Mouse (Mus musculus): ENCODE results near the gene Tmem62. TPM values are rescaled to one million over a fixed set of nuclear protein-coding genes. Genes with fewer than 3 reads are reported as not detected.

Gene Tmem62
- polyA plus RNA-seq, 1 experiment from 2014 or later = 4.6 TPM

DNA sequence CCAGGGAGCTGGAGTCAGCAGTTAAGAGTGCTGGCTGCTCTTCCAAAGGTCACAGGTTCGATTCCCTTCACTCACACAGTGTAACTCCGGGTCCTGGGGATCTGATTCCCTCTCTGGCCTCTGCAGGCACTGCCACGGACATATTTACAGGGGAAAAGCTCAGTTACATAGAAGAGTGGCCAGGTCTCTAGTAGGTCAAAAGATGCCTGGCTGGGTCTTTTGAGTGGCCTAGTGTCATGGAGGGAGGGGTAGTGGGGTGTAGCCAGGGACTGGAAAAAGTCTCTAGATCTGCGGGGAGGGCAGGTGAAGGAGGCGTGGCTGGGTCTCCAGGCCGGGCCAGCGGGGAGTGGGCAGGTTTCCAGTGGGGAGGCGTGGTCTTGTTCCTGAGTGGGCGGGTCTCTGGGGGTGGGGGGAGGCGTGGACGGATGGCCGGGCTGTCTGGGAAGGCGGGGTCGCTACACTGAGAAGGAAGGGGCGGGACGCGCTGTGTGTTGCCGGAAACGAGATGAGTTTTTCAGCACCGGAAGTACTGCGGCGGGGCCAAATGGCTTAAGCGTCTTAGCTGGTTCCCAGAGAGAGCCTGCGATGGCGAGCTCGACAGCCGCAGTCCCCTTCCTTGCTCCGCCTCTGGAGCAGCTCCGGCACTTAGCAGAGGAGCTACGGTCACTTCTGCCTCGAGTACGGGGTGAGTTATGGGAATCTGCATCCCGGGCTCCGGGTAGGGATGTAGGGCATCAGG, 31.3 kb downstream of the Tmem62 start, which contains the start of gene Ccndbp1:
TSS of gene Ccndbp1 (plus strand) at position 479 of the 739 bp plus-strand sequence.
- Histone ChIP-seq H3K9ac (ENCODE audit: low read length) (peak within 1 kb of the TSS; percentile 80), H3K27me3 (ENCODE audit: control insufficient read depth, insufficient read depth, low read depth, low read length) (no peaks in the 10 kb centered on the region), H3K4me2 (ENCODE audit: low read depth, low read length) (peak within 1 kb of the TSS; percentile 86), H3K4me3 (ENCODE audit: low read length) (peak within 1 kb of the TSS; percentile 92), H3K9me3 (ENCODE audit: control insufficient read depth, low read length) (no peaks in the 10 kb centered on the region), H3K4me1 (replicated peaks; ENCODE audit: control insufficient read depth, insufficient read depth, low read length) (peaks cover 9% of the 10 kb centered on the region), H3K27ac (ENCODE audit: low read length) (peak within 1 kb of the TSS; percentile 38; the same call in 1 of the 2 replicates), H3K36me3 (ENCODE audit: control insufficient read depth, insufficient read depth, low read length) (no peaks in the 10 kb centered on the region)
- ATAC-seq (ENCODE audit: low read depth) = peak; percentile 99
- WGBS = 2% methylated on average over 33 of the region's 34 CpGs

GRCm38 (mm10) chr2:121008664-121009007, 31.8 kb downstream of the Tmem62 start:
- peak overlapping the region; percentile 86 for H3K4me2 ChIP-seq (ENCODE audit: low read depth, low read length)
- H3K4me3 ChIP-seq (ENCODE audit: low read length) = peak overlapping the region; percentile 92
- no peaks in the 10 kb centered on the region for H3K9me3 ChIP-seq (ENCODE audit: control insufficient read depth, low read length)
- H3K36me3 ChIP-seq (ENCODE audit: control insufficient read depth, insufficient read depth, low read length) = no peaks in the 10 kb centered on the region
- under 1% methylated on average over 12 of the region's 12 CpGs for WGBS
- H3K27ac ChIP-seq (ENCODE audit: low read length) = peak overlapping the region; percentile 38; the same call in 1 of the 2 replicates
- peaks cover 9% of the 10 kb centered on the region for H3K4me1 ChIP-seq (replicated peaks; ENCODE audit: control insufficient read depth, insufficient read depth, low read length)
- no peaks in the 10 kb centered on the region for H3K27me3 ChIP-seq (ENCODE audit: control insufficient read depth, insufficient read depth, low read depth, low read length)
- peak overlapping the region; percentile 80 for H3K9ac ChIP-seq (ENCODE audit: low read length)
- peak; percentile 31 for ATAC-seq (ENCODE audit: low read depth)

GRCm38 (mm10) chr2:121009071-121009677, 32.4 kb downstream of the Tmem62 start:
- peaks cover 9% of the 10 kb centered on the region for H3K4me1 ChIP-seq (replicated peaks; ENCODE audit: control insufficient read depth, insufficient read depth, low read length)
- WGBS = 21% methylated on average over 5 of the region's 5 CpGs
- no peaks in the 10 kb centered on the region for H3K9me3 ChIP-seq (ENCODE audit: control insufficient read depth, low read length)
- no peaks in the 10 kb centered on the region for H3K36me3 ChIP-seq (ENCODE audit: control insufficient read depth, insufficient read depth, low read length)
- H3K9ac ChIP-seq (ENCODE audit: low read length) = peak overlapping the region; percentile 80
- H3K4me2 ChIP-seq (ENCODE audit: low read depth, low read length) = peak overlapping the region; percentile 86
- no peaks in the 10 kb centered on the region for H3K27me3 ChIP-seq (ENCODE audit: control insufficient read depth, insufficient read depth, low read depth, low read length)
- H3K27ac ChIP-seq (ENCODE audit: low read length) = no peak overlapping the region
- ATAC-seq (ENCODE audit: low read depth) = no peak
- peak overlapping the region; percentile 92 for H3K4me3 ChIP-seq (ENCODE audit: low read length)

DNA sequence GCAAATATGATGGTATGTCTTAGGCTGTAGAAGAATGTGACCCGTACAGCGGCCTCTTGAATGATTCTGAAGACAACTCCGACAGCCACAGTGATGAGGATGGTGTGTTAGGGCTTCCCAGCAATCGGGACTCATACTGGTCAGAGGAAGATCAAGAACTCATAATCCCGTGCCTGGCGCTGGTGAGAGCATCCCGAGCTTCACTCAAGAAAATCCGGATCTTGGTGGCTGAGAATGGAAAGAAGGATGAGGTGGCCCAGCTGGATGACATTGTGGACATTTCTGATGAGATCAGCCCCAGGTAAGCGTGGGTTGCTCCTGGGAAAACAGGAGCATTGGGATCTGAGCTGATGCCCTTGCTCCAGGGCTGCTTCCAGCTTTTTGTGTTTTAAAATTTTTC, 35.9 kb downstream of the Tmem62 start:
- H3K36me3 ChIP-seq (ENCODE audit: control insufficient read depth, insufficient read depth, low read length) = peaks cover 6% of the 10 kb centered on the region
- no peak overlapping the region for H3K4me3 ChIP-seq (ENCODE audit: low read length)
- WGBS = 87% methylated on average over 9 of the region's 9 CpGs
- ATAC-seq (ENCODE audit: low read depth) = no peak
- H3K27ac ChIP-seq (ENCODE audit: low read length) = no peak overlapping the region
- no peaks in the 10 kb centered on the region for H3K27me3 ChIP-seq (ENCODE audit: control insufficient read depth, insufficient read depth, low read depth, low read length)
- peaks cover 9% of the 10 kb centered on the region for H3K4me1 ChIP-seq (replicated peaks; ENCODE audit: control insufficient read depth, insufficient read depth, low read length)
- H3K9ac ChIP-seq (ENCODE audit: low read length) = no peak overlapping the region
- H3K9me3 ChIP-seq (ENCODE audit: control insufficient read depth, low read length) = no peaks in the 10 kb centered on the region
- H3K4me2 ChIP-seq (ENCODE audit: low read depth, low read length) = no peak overlapping the region

- no peak overlapping the region for H3K4me2 ChIP-seq (ENCODE audit: low read depth, low read length)
- no peak for ATAC-seq (ENCODE audit: low read depth)
- no peaks in the 10 kb centered on the region for H3K9me3 ChIP-seq (ENCODE audit: control insufficient read depth, low read length)
- no peak overlapping the region for H3K27ac ChIP-seq (ENCODE audit: low read length)
- peaks cover 9% of the 10 kb centered on the region for H3K36me3 ChIP-seq (ENCODE audit: control insufficient read depth, insufficient read depth, low read length)
- no peaks in the 10 kb centered on the region for H3K27me3 ChIP-seq (ENCODE audit: control insufficient read depth, insufficient read depth, low read depth, low read length)
- no peak overlapping the region for H3K4me3 ChIP-seq (ENCODE audit: low read length)
- H3K4me1 ChIP-seq (replicated peaks; ENCODE audit: control insufficient read depth, insufficient read depth, low read length) = no peaks in the 10 kb centered on the region
- no peak overlapping the region for H3K9ac ChIP-seq (ENCODE audit: low read length)
- 80% methylated on average over 2 of the region's 2 CpGs for WGBS
Measured at GRCm38 (mm10) chr2:121015507-121015906, 38.7 kb downstream of the Tmem62 start.

DNA sequence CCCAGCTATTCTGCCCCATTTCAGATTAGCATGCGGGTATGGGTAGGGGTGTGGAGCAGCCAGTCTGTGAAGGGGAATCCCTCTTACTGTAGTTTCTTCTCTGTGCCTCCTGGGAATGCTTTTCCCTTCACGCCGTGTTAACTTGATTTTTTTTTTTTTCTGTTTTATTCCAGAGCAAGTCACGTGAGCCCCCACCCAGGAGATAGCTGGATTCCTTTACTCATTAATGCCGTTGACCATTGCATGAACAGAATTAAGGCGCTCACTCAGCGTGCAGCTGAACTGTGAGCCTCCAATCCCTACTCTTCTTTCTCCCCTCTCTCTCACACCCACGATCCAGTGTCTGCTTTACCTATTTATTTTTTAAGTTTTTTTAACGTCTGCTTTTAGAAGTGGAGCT, 39.4 kb downstream of the Tmem62 start:
- no peak overlapping the region for H3K4me3 ChIP-seq (ENCODE audit: low read length)
- H3K36me3 ChIP-seq (ENCODE audit: control insufficient read depth, insufficient read depth, low read length) = peaks cover 9% of the 10 kb centered on the region
- no peaks in the 10 kb centered on the region for H3K9me3 ChIP-seq (ENCODE audit: control insufficient read depth, low read length)
- H3K4me2 ChIP-seq (ENCODE audit: low read depth, low read length) = no peak overlapping the region
- H3K9ac ChIP-seq (ENCODE audit: low read length) = no peak overlapping the region
- H3K27me3 ChIP-seq (ENCODE audit: control insufficient read depth, insufficient read depth, low read depth, low read length) = no peaks in the 10 kb centered on the region
- H3K4me1 ChIP-seq (replicated peaks; ENCODE audit: control insufficient read depth, insufficient read depth, low read length) = no peaks in the 10 kb centered on the region
- 78% methylated on average over 9 of the region's 9 CpGs for WGBS
- no peak for ATAC-seq (ENCODE audit: low read depth)
- no peak overlapping the region for H3K27ac ChIP-seq (ENCODE audit: low read length)

GRCm38 (mm10) chr2:121017151-121017550, 40.3 kb downstream of the Tmem62 start:
- Histone ChIP-seq H3K27ac (ENCODE audit: low read length) (no peak overlapping the region), H3K36me3 (ENCODE audit: control insufficient read depth, insufficient read depth, low read length) (peaks cover 9% of the 10 kb centered on the region), H3K27me3 (ENCODE audit: control insufficient read depth, insufficient read depth, low read depth, low read length) (no peaks in the 10 kb centered on the region), H3K9me3 (ENCODE audit: control insufficient read depth, low read length) (no peaks in the 10 kb centered on the region), H3K9ac (ENCODE audit: low read length) (no peak overlapping the region), H3K4me1 (replicated peaks; ENCODE audit: control insufficient read depth, insufficient read depth, low read length) (no peaks in the 10 kb centered on the region), H3K4me2 (ENCODE audit: low read depth, low read length) (no peak overlapping the region), H3K4me3 (ENCODE audit: low read length) (no peak overlapping the region)
- ATAC-seq (ENCODE audit: low read depth) = no peak
- 80% methylated on average over 1 of the region's 1 CpGs for WGBS

DNA sequence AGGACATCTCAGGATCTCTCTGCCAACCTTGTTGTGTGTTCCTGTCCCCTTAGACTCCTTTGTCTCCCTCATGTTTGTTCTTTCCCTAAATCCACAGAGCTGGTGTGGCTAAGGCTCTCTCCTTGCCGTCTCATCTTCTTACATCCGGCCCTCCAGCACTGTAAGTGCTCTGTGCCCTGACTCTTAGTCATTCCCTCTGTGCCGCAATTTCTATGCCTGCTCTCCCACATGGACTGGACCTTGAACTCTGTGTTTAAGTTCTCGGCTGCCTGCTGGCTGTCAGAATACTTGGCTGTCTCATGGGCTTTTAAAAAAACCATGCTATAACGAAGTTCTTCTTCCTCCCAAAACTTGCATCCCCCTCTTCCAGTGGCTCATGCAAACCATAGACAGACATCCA, 46.1 kb downstream of the Tmem62 start:
- ATAC-seq (ENCODE audit: low read depth) = no peak
- no peak overlapping the region for H3K27ac ChIP-seq (ENCODE audit: low read length)
- peaks cover under 1% of the 10 kb centered on the region for H3K36me3 ChIP-seq (ENCODE audit: control insufficient read depth, insufficient read depth, low read length)
- no peaks in the 10 kb centered on the region for H3K9me3 ChIP-seq (ENCODE audit: control insufficient read depth, low read length)
- no peaks in the 10 kb centered on the region for H3K27me3 ChIP-seq (ENCODE audit: control insufficient read depth, insufficient read depth, low read depth, low read length)
- no peak overlapping the region for H3K4me3 ChIP-seq (ENCODE audit: low read length)
- H3K4me1 ChIP-seq (replicated peaks; ENCODE audit: control insufficient read depth, insufficient read depth, low read length) = no peaks in the 10 kb centered on the region
- H3K9ac ChIP-seq (ENCODE audit: low read length) = no peak overlapping the region
- H3K4me2 ChIP-seq (ENCODE audit: low read depth, low read length) = no peak overlapping the region
- WGBS = 47% methylated on average over 5 of the region's 5 CpGs

DNA sequence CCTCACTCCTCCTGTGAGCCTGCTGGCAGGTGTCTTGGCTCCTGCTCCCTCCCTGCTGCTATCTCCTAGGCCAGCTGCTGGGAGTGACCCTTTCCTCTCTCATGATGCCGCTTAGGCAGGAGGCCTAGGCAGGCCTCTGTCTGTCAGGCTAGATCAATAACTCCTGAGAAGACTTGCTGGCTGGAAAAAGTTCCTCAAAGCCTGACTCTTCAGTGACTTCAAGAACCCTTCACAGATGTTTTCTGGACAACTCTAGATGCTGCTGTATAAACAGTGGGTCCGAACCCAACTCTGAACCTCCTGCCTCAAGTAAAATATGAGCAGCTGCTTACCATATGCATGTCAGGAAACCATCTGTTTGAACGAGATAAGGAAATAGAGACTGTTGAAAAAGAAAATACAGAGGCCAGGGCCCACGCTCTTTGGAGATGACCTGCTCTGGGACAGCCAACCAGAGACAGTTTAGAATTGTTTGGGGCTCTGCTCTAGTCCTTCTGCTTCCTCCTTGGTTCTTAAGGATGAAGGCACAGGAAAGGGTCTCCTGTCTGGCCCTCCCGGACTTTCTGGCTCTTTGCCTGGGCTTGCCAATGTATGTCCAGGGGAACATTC, 60.0 kb downstream of the Tmem62 start, which contains the start of gene Epb42:
TSS of gene Epb42 (minus strand) at position 340 of the 609 bp plus-strand sequence.
- H3K27me3 ChIP-seq (ENCODE audit: control insufficient read depth, insufficient read depth, low read depth, low read length) = no peaks in the 10 kb centered on the region
- H3K9ac ChIP-seq (ENCODE audit: low read length) = no peak within 1 kb of the TSS
- no peaks in the 10 kb centered on the region for H3K36me3 ChIP-seq (ENCODE audit: control insufficient read depth, insufficient read depth, low read length)
- 35% methylated on average over 5 of the region's 5 CpGs for WGBS
- H3K4me3 ChIP-seq (ENCODE audit: low read length) = no peak within 1 kb of the TSS
- no peaks in the 10 kb centered on the region for H3K4me1 ChIP-seq (replicated peaks; ENCODE audit: control insufficient read depth, insufficient read depth, low read length)
- no peaks in the 10 kb centered on the region for H3K9me3 ChIP-seq (ENCODE audit: control insufficient read depth, low read length)
- ATAC-seq (ENCODE audit: low read depth) = no peak
- no peak within 1 kb of the TSS for H3K27ac ChIP-seq (ENCODE audit: low read length)
- H3K4me2 ChIP-seq (ENCODE audit: low read depth, low read length) = no peak within 1 kb of the TSS
